Mouse (Mus musculus) macrophage (primary cell): ENCODE data around the gene Hdac1. TPM values are rescaled to one million over a fixed set of nuclear protein-coding genes. Genes with fewer than 3 reads are reported as not detected.
"Not testable (repeated sequence)": the region's sequence is repeated elsewhere in the genome, so short reads cannot be mapped to it uniquely, and the experiment has no call there.

ENCODE experiments used
- H3K27ac ChIP-seq: fragments of 350-480 bp; formaldehyde crosslinking; 2 replicates; pipeline ENCODE4 v1.9.0; 2021
- H3K36me3 ChIP-seq: fragments of 350-480 bp; formaldehyde crosslinking; 2 replicates; pipeline ENCODE4 v1.9.0; 2021; ENCODE audit errors: inconsistent target
- H3K4me3 ChIP-seq: fragments of 350-480 bp; formaldehyde crosslinking; 2 replicates; pipeline ENCODE4 v1.9.0; 2021; ENCODE audit errors: inconsistent target
- H3K79me2 ChIP-seq: fragments of 350-480 bp; formaldehyde crosslinking; 2 replicates; pipeline ENCODE4 v1.9.0; 2021; ENCODE audit errors: inconsistent target
- WGBS: methylation state at CpG from one replicate; pipeline ENCODE4 v1.1.7; 2026; ENCODE audit warnings: inconsistent platforms; ENCODE audit not compliant: missing documents; 5-methylcytosine and 5-hydroxymethylcytosine counted together
- polyA plus RNA-seq: library from polyadenylated mRNA; stranded (reverse); fragments of 250-400 nt; gene quantifications from 3 replicates; pipeline ENCODE4 v1.2.4, GENCODE M21; 2018; ENCODE audit warnings: inconsistent platforms

Hdac1 gene
- polyA plus RNA-seq, 1 experiment from 2014 or later = 51.4 TPM

GRCm38 (mm10) chr4:129572236-129573092 lies 30.0 kb upstream of the Hdac1 start:
- WGBS = 91% methylated on average over 13 of the region's 13 CpGs
- no peak overlapping the region for H3K27ac ChIP-seq
- no peak overlapping the region for H3K4me3 ChIP-seq
- no peaks in the 10 kb centered on the region for H3K36me3 ChIP-seq
- no peaks in the 10 kb centered on the region for H3K79me2 ChIP-seq

GRCm38 (mm10) chr4:129571551-129572084 lies 29.1 kb upstream of the Hdac1 start:
- 68% methylated on average over 8 of the region's 8 CpGs for WGBS
- H3K27ac ChIP-seq = no peak overlapping the region
- no peak overlapping the region for H3K4me3 ChIP-seq
- no peaks in the 10 kb centered on the region for H3K36me3 ChIP-seq
- H3K79me2 ChIP-seq = no peaks in the 10 kb centered on the region

- WGBS = 95% methylated on average over 6 of the region's 6 CpGs
- no peak overlapping the region for H3K27ac ChIP-seq
- H3K36me3 ChIP-seq = no peaks in the 10 kb centered on the region
These were observed 27.5 kb upstream of the Hdac1 start for GRCm38 (mm10) chr4:129570028-129570427.

GRCm38 (mm10) chr4:129568366-129568765 lies 25.9 kb upstream of the Hdac1 start:
- H3K36me3 ChIP-seq = no peaks in the 10 kb centered on the region
- H3K79me2 ChIP-seq = no peaks in the 10 kb centered on the region
- 92% methylated on average over 7 of the region's 7 CpGs for WGBS
- H3K4me3 ChIP-seq = no peak overlapping the region
- no peak overlapping the region for H3K27ac ChIP-seq

More at GRCm38 (mm10) chr4:129570028-129570427, 27.5 kb upstream of the Hdac1 start:
- Histone ChIP-seq H3K79me2 (no peaks in the 10 kb centered on the region), H3K4me3 (no peak overlapping the region)

- no peak overlapping the region for H3K4me3 ChIP-seq
- WGBS = 87% methylated on average over 6 of the region's 6 CpGs
- no peaks in the 10 kb centered on the region for H3K79me2 ChIP-seq
- no peaks in the 10 kb centered on the region for H3K36me3 ChIP-seq
- no peak overlapping the region for H3K27ac ChIP-seq
These were observed 22.6 kb upstream of the Hdac1 start for GRCm38 (mm10) chr4:129565139-129565538.

- Histone ChIP-seq H3K27ac (no peak overlapping the region), H3K4me3 (no peak overlapping the region), H3K79me2 (no peaks in the 10 kb centered on the region), H3K36me3 (no peaks in the 10 kb centered on the region)
- WGBS = 98% methylated on average over 8 of the region's 8 CpGs
These were observed 21.2 kb upstream of the Hdac1 start for GRCm38 (mm10) chr4:129563718-129564117.

GRCm38 (mm10) chr4:129561184-129561583 lies 18.7 kb upstream of the Hdac1 start:
- Histone ChIP-seq H3K4me3 (no peak overlapping the region), H3K79me2 (no peaks in the 10 kb centered on the region), H3K36me3 (no peaks in the 10 kb centered on the region), H3K27ac (no peak overlapping the region)
- WGBS = 97% methylated on average over 5 of the region's 5 CpGs

GRCm38 (mm10) chr4:129558321-129558955 lies 15.9 kb upstream of the Hdac1 start:
- Histone ChIP-seq H3K36me3 (no peaks in the 10 kb centered on the region), H3K4me3 (no peak overlapping the region), H3K79me2 (no peaks in the 10 kb centered on the region), H3K27ac (no peak overlapping the region)
- WGBS = 66% methylated on average over 12 of the region's 12 CpGs

- WGBS = 97% methylated on average over 9 of the region's 9 CpGs
- H3K4me3 ChIP-seq = no peak overlapping the region
- no peaks in the 10 kb centered on the region for H3K36me3 ChIP-seq
- H3K27ac ChIP-seq = no peak overlapping the region
- H3K79me2 ChIP-seq = no peaks in the 10 kb centered on the region
These were observed 14.8 kb upstream of the Hdac1 start for GRCm38 (mm10) chr4:129557256-129557808.

GRCm38 (mm10) chr4:129556532-129557223 lies 14.2 kb upstream of the Hdac1 start:
- H3K27ac ChIP-seq = peak overlapping the region; percentile 37
- H3K4me3 ChIP-seq = peak overlapping the region; percentile 40
- H3K79me2 ChIP-seq = no peaks in the 10 kb centered on the region
- WGBS = 9% methylated on average over 33 of the region's 33 CpGs
- no peaks in the 10 kb centered on the region for H3K36me3 ChIP-seq

GRCm38 (mm10) chr4:129555862-129556531 lies 13.5 kb upstream of the Hdac1 start:
- Histone ChIP-seq H3K4me3 (peak overlapping the region; percentile 40), H3K27ac (no peak overlapping the region), H3K36me3 (no peaks in the 10 kb centered on the region), H3K79me2 (no peaks in the 10 kb centered on the region)
- under 1% methylated on average over 24 of the region's 24 CpGs for WGBS

GRCm38 (mm10) chr4:129555421-129555861 lies 12.9 kb upstream of the Hdac1 start:
- WGBS = 4% methylated on average over 16 of the region's 16 CpGs
- H3K79me2 ChIP-seq = no peaks in the 10 kb centered on the region
- no peak overlapping the region for H3K27ac ChIP-seq
- H3K4me3 ChIP-seq = peak overlapping the region; percentile 40
- H3K36me3 ChIP-seq = no peaks in the 10 kb centered on the region

- H3K4me3 ChIP-seq, H3K36me3 ChIP-seq, H3K79me2 ChIP-seq, H3K27ac ChIP-seq: not testable (repeated sequence)
- WGBS = 72% methylated on average over 4 of the region's 6 CpGs
These were observed 12.0 kb upstream of the Hdac1 start for GRCm38 (mm10) chr4:129554512-129554911.

- Histone ChIP-seq H3K36me3 (no peaks in the 10 kb centered on the region), H3K4me3 (no peak overlapping the region), H3K79me2 (no peaks in the 10 kb centered on the region), H3K27ac (no peak overlapping the region)
- 92% methylated on average over 1 of the region's 1 CpGs for WGBS
These were observed 7.8 kb upstream of the Hdac1 start for GRCm38 (mm10) chr4:129550295-129550694.
